Mouse (Mus musculus): ENCODE data around the gene Glipr2. TPM values are rescaled to one million over a fixed set of nuclear protein-coding genes. Genes with fewer than 3 reads are reported as not detected.
A peak's percentile ranks its signal among the peaks of the same experiment; 100 is the strongest.

The Glipr2 gene
- total RNA-seq, 1 experiment, result 93.2 TPM

DNA sequence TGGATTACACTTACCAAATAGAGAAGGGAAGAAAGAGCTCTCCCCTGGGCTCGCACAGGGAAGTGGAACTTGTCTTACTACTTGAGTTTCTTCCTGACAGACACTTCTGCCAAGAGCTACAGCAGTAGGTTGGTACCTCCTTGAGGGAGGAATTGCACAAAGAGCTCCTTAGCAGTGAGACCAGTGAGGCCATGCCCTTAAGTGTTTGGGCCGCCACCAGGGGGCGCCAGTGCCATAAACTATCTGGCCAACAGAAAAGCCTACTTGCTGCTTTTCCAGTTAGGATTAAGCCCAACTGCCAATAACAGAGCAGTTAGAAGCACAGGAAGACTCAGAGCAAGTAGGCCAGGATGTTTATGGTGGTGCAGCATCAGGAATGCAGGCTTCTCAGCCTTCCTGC lies 31.4 kb upstream of the Glipr2 start:
- Histone ChIP-seq H3K9me3 (ENCODE audit: control insufficient read depth, insufficient read depth, low read depth, low read length) (no peaks in the 10 kb centered on the region), H3K27ac (ENCODE audit: insufficient read depth, low read depth, low read length, poor library complexity, severe bottlenecking) (no peak overlapping the region; the same call in 1 of the 2 replicates), H3K36me3 (ENCODE audit: control insufficient read depth, insufficient read depth, low read length, poor library complexity, severe bottlenecking) (peaks cover 2% of the 10 kb centered on the region; the same call in 1 of the 2 replicates), H3K4me3 (ENCODE audit: insufficient read depth in 1 of 2, low read depth in 1 of 2, low read length in 2 of 2, poor library complexity in 1 of 2, severe bottlenecking in 1 of 2) (no peak overlapping the region), H3K4me1 (ENCODE audit: control insufficient read depth in 2 of 2, insufficient read depth in 2 of 2, low read length in 2 of 2, poor library complexity in 1 of 2) (no peaks in the 10 kb centered on the region), H3K9ac (ENCODE audit: insufficient read depth, low read depth, low read length, poor library complexity, severe bottlenecking) (no peak overlapping the region)
- in situ Hi-C loops (cut with MboI; ENCODE audit: low sequenced_read_pairs in 2 of 2, unreplicated experiment in 2 of 2), result loop anchor here in 1 of 2 experiments (5.0 kb wide), 1 partner anchor 57 kb away; the partner anchor contains the start of gene Ccin
- no peak for TF ChIP-seq HCFC1 (IDR thresholded peaks at IDR 0.05; ENCODE audit: borderline replicate concordance, insufficient read depth, low read length)
- TF ChIP-seq ZC3H11A (IDR thresholded peaks at IDR 0.05; ENCODE audit: borderline replicate concordance, low read depth, low read length), result peak; percentile 40; the same call in 1 of the 2 replicates
- DNase-seq (ENCODE audit: low read depth, low spot score), result peak; percentile 88

DNA sequence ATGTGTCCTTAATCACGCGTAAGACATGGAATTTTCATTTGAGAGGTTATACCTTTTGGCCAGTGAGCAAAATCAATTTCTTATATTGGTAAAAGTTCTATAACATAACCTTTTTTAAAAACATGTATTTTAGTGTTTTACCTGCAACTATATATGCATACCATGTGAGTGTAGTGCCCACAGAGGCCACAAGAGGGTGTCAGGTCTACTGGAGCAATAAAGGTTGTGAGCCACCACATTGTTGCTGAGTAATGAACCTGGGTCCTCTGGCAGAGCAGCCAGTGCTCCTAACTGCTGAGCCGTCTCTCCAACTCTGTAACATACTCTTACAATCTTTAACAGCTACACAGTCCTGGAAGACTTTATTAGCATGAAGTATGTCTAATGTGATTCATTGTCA lies 29.4 kb upstream of the Glipr2 start:
- Histone ChIP-seq H3K27ac (ENCODE audit: insufficient read depth, low read depth, low read length, poor library complexity, severe bottlenecking) (no peak overlapping the region), H3K4me3 (ENCODE audit: insufficient read depth in 1 of 2, low read depth in 1 of 2, low read length in 2 of 2, poor library complexity in 1 of 2, severe bottlenecking in 1 of 2) (no peak overlapping the region), H3K9me3 (ENCODE audit: control insufficient read depth, insufficient read depth, low read depth, low read length) (no peaks in the 10 kb centered on the region), H3K4me1 (ENCODE audit: control insufficient read depth in 2 of 2, insufficient read depth in 2 of 2, low read length in 2 of 2, poor library complexity in 1 of 2) (no peaks in the 10 kb centered on the region), H3K9ac (ENCODE audit: insufficient read depth, low read depth, low read length, poor library complexity, severe bottlenecking) (no peak overlapping the region), H3K36me3 (ENCODE audit: control insufficient read depth, insufficient read depth, low read length, poor library complexity, severe bottlenecking) (peaks cover 2% of the 10 kb centered on the region; the same call in 1 of the 2 replicates)
- TF ChIP-seq MAFK (IDR thresholded peaks at IDR 0.05; ENCODE audit: insufficient read depth, low read depth, low read length) (peak; percentile 80), ZC3H11A (IDR thresholded peaks at IDR 0.05; ENCODE audit: borderline replicate concordance, low read depth, low read length) (peak; percentile 65), HCFC1 (IDR thresholded peaks at IDR 0.05; ENCODE audit: borderline replicate concordance, insufficient read depth, low read length) (no peak), ZNF384 (IDR thresholded peaks at IDR 0.05; ENCODE audit: low read depth, low read length) (no peak), CHD2 (IDR thresholded peaks at IDR 0.05; ENCODE audit: low read depth, low read length) (no peak)
- DNase-seq (ENCODE audit: low read depth, low spot score), result peak; percentile 57
- in situ Hi-C loops (cut with MboI; ENCODE audit: low sequenced_read_pairs in 2 of 2, unreplicated experiment in 2 of 2), result loop anchor here in 1 of 2 experiments (5.0 kb wide), 1 partner anchor 54 kb away; the partner anchor contains the start of gene Ccin

GRCm38 (mm10) chr4:43931877-43932276 lies 25.3 kb upstream of the Glipr2 start:
- no peaks in the 10 kb centered on the region for H3K9me3 ChIP-seq (ENCODE audit: control insufficient read depth, insufficient read depth, low read depth, low read length)
- no peak overlapping the region for H3K27ac ChIP-seq (ENCODE audit: insufficient read depth, low read depth, low read length, poor library complexity, severe bottlenecking)
- TF ChIP-seq HCFC1 (IDR thresholded peaks at IDR 0.05; ENCODE audit: borderline replicate concordance, insufficient read depth, low read length) (no peak), ZC3H11A (IDR thresholded peaks at IDR 0.05; ENCODE audit: borderline replicate concordance, low read depth, low read length) (no peak), CHD2 (IDR thresholded peaks at IDR 0.05; ENCODE audit: low read depth, low read length) (no peak), MAFK (IDR thresholded peaks at IDR 0.05; ENCODE audit: insufficient read depth, low read depth, low read length) (no peak), ZNF384 (IDR thresholded peaks at IDR 0.05; ENCODE audit: low read depth, low read length) (no peak)
- no peak overlapping the region for H3K4me3 ChIP-seq (ENCODE audit: insufficient read depth in 1 of 2, low read depth in 1 of 2, low read length in 2 of 2, poor library complexity in 1 of 2, severe bottlenecking in 1 of 2)
- no peaks in the 10 kb centered on the region for H3K36me3 ChIP-seq (ENCODE audit: control insufficient read depth, insufficient read depth, low read length, poor library complexity, severe bottlenecking)
- DNase-seq (ENCODE audit: low read depth, low spot score), result no peak
- no peak overlapping the region for H3K9ac ChIP-seq (ENCODE audit: insufficient read depth, low read depth, low read length, poor library complexity, severe bottlenecking)
- in situ Hi-C loops (cut with MboI; ENCODE audit: low sequenced_read_pairs in 2 of 2, unreplicated experiment in 2 of 2), result no loop called here
- H3K4me1 ChIP-seq (ENCODE audit: control insufficient read depth in 2 of 2, insufficient read depth in 2 of 2, low read length in 2 of 2, poor library complexity in 1 of 2), result peaks cover 0 to 3% of the 10 kb centered on the region in 2 experiments; a peak in 2 of 4 replicates

- Histone ChIP-seq H3K9ac (ENCODE audit: insufficient read depth, low read depth, low read length, poor library complexity, severe bottlenecking) (no peak overlapping the region), H3K9me3 (ENCODE audit: control insufficient read depth, insufficient read depth, low read depth, low read length) (no peaks in the 10 kb centered on the region), H3K4me1 (ENCODE audit: control insufficient read depth in 2 of 2, insufficient read depth in 2 of 2, low read length in 2 of 2, poor library complexity in 1 of 2) (peaks cover 0 to 10% of the 10 kb centered on the region in 2 experiments; a peak in 2 of 4 replicates), H3K27ac (ENCODE audit: insufficient read depth, low read depth, low read length, poor library complexity, severe bottlenecking) (no peak overlapping the region), H3K4me3 (ENCODE audit: insufficient read depth in 1 of 2, low read depth in 1 of 2, low read length in 2 of 2, poor library complexity in 1 of 2, severe bottlenecking in 1 of 2) (no peak overlapping the region), H3K36me3 (ENCODE audit: control insufficient read depth, insufficient read depth, low read length, poor library complexity, severe bottlenecking) (peaks cover 4% of the 10 kb centered on the region; the same call in 1 of the 2 replicates)
- in situ Hi-C loops (cut with MboI; ENCODE audit: low sequenced_read_pairs in 2 of 2, unreplicated experiment in 2 of 2), result no loop called here
- TF ChIP-seq CHD2 (IDR thresholded peaks at IDR 0.05; ENCODE audit: low read depth, low read length) (no peak), MAFK (IDR thresholded peaks at IDR 0.05; ENCODE audit: insufficient read depth, low read depth, low read length) (no peak), ZC3H11A (IDR thresholded peaks at IDR 0.05; ENCODE audit: borderline replicate concordance, low read depth, low read length) (no peak), HCFC1 (IDR thresholded peaks at IDR 0.05; ENCODE audit: borderline replicate concordance, insufficient read depth, low read length) (no peak), ZNF384 (IDR thresholded peaks at IDR 0.05; ENCODE audit: low read depth, low read length) (no peak)
- no peak for DNase-seq (ENCODE audit: low read depth, low spot score)
Measured at GRCm38 (mm10) chr4:43936186-43936585, 21.0 kb upstream of the Glipr2 start.

Measured in ES-E14 (cell line).